Mouse (Mus musculus): Measurements from ENCODE around the gene Ppm1h. TPM values are rescaled to one million over a fixed set of nuclear protein-coding genes. Genes with fewer than 3 reads are reported as not detected.

Ppm1h gene
- polyA plus RNA-seq, 1 experiment from 2014 or later: 10.4 TPM

DNA sequence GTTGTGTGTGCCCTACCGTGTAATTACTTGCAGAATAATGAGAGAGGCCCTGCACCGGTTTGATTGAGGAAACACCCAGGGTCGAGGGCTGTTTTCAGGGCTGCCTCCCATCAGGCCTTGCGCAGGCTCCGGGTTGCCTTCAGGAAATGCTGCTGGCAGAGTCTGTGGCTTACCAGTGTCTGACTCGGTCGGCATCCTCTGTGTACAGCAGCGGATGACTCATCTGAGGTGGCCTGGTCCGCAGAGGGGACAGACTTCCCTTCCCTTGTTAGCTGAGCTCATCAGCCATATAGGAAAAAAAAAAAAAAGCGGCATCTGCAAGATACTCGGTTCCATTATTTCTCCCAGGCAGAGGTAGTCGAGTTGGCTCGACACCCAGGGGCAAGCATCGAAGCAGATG, 136.5 kb downstream of the Ppm1h start:
- no peaks in the 10 kb centered on the region for H3K4me1 ChIP-seq (ENCODE audit: insufficient read depth, low read depth, low read length)
- no peaks in the 10 kb centered on the region for H3K9me3 ChIP-seq (ENCODE audit: low read length)
- 0 out of 2 replicates have a peak overlapping the region, but pooled peaks have one; percentile 23 for H3K27ac ChIP-seq (ENCODE audit: low read length)
- 49% methylated on average over 14 of the region's 14 CpGs for WGBS
- ATAC-seq (peak; percentile 95), DNase-seq (ENCODE audit: low spot score) (peak; percentile 79)
- H3K4me2 ChIP-seq (replicated peaks; ENCODE audit: low read depth, low read length): no peak overlapping the region
- no peaks in the 10 kb centered on the region for H3K27me3 ChIP-seq (replicated peaks; ENCODE audit: insufficient read depth, low read length)
- no peaks in the 10 kb centered on the region for H3K36me3 ChIP-seq (ENCODE audit: insufficient read depth, low read length)
- H3K9ac ChIP-seq (replicated peaks; ENCODE audit: low read depth): no peak overlapping the region
- H3K4me3 ChIP-seq (ENCODE audit: low read depth, low read length): no peak overlapping the region
- TF ChIP-seq CTCF (IDR thresholded peaks at IDR 0.05) (no peak), EP300 (IDR thresholded peaks at IDR 0.05) (0 out of 2 replicates have a peak, but pooled peaks have one; percentile 31)

DNA sequence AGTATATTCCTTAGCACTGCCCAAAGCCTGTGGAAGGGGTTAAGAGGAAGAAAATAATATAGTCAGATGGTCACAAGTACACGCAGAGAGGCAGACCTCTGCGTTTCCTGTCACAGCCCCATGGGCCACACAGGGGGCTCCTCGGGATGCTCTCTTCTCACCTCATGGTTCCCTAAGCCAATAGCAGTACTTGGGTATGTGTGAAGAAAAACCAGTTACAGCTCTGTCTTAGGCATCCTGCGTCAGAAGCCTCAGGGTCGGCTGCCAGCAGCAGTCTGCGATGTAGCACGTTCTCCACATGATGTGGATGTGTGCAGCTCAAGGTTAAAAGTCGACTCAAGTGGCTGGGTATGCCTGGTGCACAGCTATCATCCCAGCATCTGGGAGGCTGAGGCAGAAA, 139.2 kb downstream of the Ppm1h start:
- no peak overlapping the region for H3K4me2 ChIP-seq (replicated peaks; ENCODE audit: low read depth, low read length)
- DNase-seq (ENCODE audit: low spot score): no peak
- no peaks in the 10 kb centered on the region for H3K36me3 ChIP-seq (ENCODE audit: insufficient read depth, low read length)
- no peak for ATAC-seq
- H3K4me3 ChIP-seq (ENCODE audit: low read depth, low read length): no peak overlapping the region
- H3K27me3 ChIP-seq (replicated peaks; ENCODE audit: insufficient read depth, low read length): no peaks in the 10 kb centered on the region
- no peak overlapping the region for H3K27ac ChIP-seq (ENCODE audit: low read length)
- H3K9ac ChIP-seq (replicated peaks; ENCODE audit: low read depth): no peak overlapping the region
- TF ChIP-seq EP300 (IDR thresholded peaks at IDR 0.05) (no peak), CTCF (IDR thresholded peaks at IDR 0.05) (no peak)
- no peaks in the 10 kb centered on the region for H3K9me3 ChIP-seq (ENCODE audit: low read length)
- H3K4me1 ChIP-seq (ENCODE audit: insufficient read depth, low read depth, low read length): no peaks in the 10 kb centered on the region
- 74% methylated on average over 8 of the region's 8 CpGs for WGBS

DNA sequence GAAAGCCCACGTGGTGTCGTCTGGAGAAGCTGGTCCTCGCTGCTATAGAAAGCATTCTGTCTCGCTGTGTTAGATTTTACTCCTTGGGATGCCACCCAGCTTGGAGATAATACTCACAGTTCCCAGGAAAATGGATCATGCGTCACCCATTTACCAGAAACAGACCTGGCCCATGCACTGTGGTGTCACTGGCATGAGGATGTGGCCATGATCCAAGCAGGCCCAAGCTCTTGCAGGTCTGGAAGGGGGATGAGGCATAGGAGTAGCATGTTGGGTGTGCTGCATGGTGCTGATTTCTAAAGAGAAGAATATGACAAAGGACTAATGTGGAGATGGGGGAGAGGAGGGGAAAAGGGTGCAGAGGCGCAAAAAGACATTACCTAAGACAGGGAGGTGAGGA, 141.2 kb downstream of the Ppm1h start:
- Histone ChIP-seq H3K9ac (replicated peaks; ENCODE audit: low read depth) (no peak overlapping the region), H3K36me3 (ENCODE audit: insufficient read depth, low read length) (no peaks in the 10 kb centered on the region), H3K9me3 (ENCODE audit: low read length) (no peaks in the 10 kb centered on the region), H3K4me3 (ENCODE audit: low read depth, low read length) (no peak overlapping the region), H3K27ac (ENCODE audit: low read length) (no peak overlapping the region), H3K4me2 (replicated peaks; ENCODE audit: low read depth, low read length) (no peak overlapping the region), H3K27me3 (replicated peaks; ENCODE audit: insufficient read depth, low read length) (no peaks in the 10 kb centered on the region), H3K4me1 (ENCODE audit: insufficient read depth, low read depth, low read length) (no peaks in the 10 kb centered on the region)
- no peak for TF ChIP-seq EP300 (IDR thresholded peaks at IDR 0.05)
- no peak for TF ChIP-seq CTCF (IDR thresholded peaks at IDR 0.05)
- WGBS: 97% methylated on average over 6 of the region's 6 CpGs
- DNase-seq (ENCODE audit: low spot score): no peak
- ATAC-seq: no peak

DNA sequence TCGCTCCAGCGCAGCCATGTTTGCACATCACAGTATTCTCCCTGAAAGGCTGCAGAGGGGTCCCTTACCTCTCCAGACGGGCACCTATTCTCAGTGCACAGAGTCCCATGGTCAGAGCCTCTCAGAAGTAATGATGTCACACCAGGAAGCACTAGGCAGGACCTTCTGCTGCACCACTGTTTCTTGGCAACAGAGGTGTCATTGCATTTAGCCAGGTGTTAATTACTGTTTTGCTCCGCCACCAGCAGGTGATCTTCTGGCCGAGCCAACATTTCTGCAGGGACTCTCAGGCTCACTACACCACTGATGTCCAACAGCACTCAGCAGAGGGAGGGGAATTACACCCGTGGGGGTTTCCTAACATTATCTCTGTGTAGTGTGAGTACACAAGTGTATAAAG, 143.0 kb downstream of the Ppm1h start:
- 74% methylated on average over 6 of the region's 6 CpGs for WGBS
- H3K9ac ChIP-seq (replicated peaks; ENCODE audit: low read depth): no peak overlapping the region
- no peak for TF ChIP-seq CTCF (IDR thresholded peaks at IDR 0.05)
- H3K9me3 ChIP-seq (ENCODE audit: low read length): no peaks in the 10 kb centered on the region
- DNase-seq (ENCODE audit: low spot score) (no peak), ATAC-seq (no peak)
- H3K36me3 ChIP-seq (ENCODE audit: insufficient read depth, low read length): no peaks in the 10 kb centered on the region
- no peaks in the 10 kb centered on the region for H3K4me1 ChIP-seq (ENCODE audit: insufficient read depth, low read depth, low read length)
- no peak overlapping the region for H3K27ac ChIP-seq (ENCODE audit: low read length)
- no peaks in the 10 kb centered on the region for H3K27me3 ChIP-seq (replicated peaks; ENCODE audit: insufficient read depth, low read length)
- no peak overlapping the region for H3K4me3 ChIP-seq (ENCODE audit: low read depth, low read length)
- H3K4me2 ChIP-seq (replicated peaks; ENCODE audit: low read depth, low read length): no peak overlapping the region

DNA sequence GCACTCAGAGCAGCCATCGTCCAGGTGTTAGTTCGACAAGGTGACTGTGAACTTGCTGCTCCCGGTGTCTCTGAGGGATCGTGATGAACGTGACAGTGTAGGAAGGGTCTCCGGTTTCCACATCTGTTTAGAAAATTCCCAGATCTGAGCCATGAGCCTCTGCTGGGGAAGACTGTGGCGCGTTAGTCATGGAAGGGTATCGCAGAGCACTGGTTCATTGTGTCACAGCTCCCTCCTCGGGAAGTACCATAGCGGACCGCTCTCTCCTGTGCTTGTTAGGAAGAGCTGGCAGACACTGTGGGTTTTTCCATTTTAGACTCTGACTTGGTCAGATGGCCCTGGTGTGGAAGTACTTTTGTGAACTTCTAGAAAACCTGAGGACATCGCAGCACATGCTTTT, 145.1 kb downstream of the Ppm1h start:
- WGBS: 67% methylated on average over 13 of the region's 13 CpGs
- DNase-seq (ENCODE audit: low spot score): no peak

DNA sequence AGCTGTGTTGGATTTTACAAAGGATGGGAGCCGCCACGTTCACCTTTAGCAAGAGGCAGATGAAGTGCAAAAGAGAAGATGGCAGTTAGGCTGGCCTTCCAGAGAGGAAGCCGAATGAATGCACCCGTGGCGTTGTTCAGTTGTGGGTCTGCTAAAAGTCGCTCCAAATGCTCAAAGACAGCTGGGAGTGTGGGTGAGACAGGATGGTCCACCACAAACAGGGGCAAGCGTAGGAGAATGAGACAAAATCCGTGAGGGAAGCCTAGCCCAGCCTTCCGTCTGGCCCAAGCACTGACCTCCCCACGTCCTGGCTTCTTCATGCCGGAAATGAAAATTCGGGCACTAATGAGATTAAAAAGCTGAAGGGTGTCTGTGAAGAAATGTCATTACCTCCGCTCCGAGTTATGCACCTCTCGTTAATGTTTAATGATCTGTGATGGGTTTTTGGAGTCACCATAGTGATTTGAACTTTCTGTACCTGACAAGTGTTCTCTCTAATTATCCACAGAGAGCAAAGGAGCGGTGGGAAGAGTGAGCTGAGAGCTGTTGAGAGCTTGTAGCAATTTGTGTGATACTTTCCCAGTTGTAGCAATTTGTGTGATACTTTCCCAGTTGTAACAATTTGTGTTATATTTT, 148.3 kb downstream of the Ppm1h start:
- Histone ChIP-seq H3K36me3 (ENCODE audit: insufficient read depth, low read length) (no peaks in the 10 kb centered on the region), H3K4me1 (ENCODE audit: insufficient read depth, low read depth, low read length) (no peaks in the 10 kb centered on the region), H3K27me3 (replicated peaks; ENCODE audit: insufficient read depth, low read length) (no peaks in the 10 kb centered on the region), H3K4me3 (ENCODE audit: low read depth, low read length) (no peak overlapping the region), H3K4me2 (replicated peaks; ENCODE audit: low read depth, low read length) (no peak overlapping the region), H3K9ac (replicated peaks; ENCODE audit: low read depth) (no peak overlapping the region), H3K9me3 (ENCODE audit: low read length) (no peaks in the 10 kb centered on the region), H3K27ac (ENCODE audit: low read length) (no peak overlapping the region)
- ATAC-seq (no peak), DNase-seq (ENCODE audit: low spot score) (no peak)
- WGBS: 67% methylated on average over 16 of the region's 16 CpGs
- TF ChIP-seq EP300 (IDR thresholded peaks at IDR 0.05): no peak
- TF ChIP-seq CTCF (IDR thresholded peaks at IDR 0.05): no peak

More for the DNA sequence above, 145.1 kb downstream of the Ppm1h start:
- H3K9ac ChIP-seq (replicated peaks; ENCODE audit: low read depth): no peak overlapping the region
- no peak for ATAC-seq
- H3K4me2 ChIP-seq (replicated peaks; ENCODE audit: low read depth, low read length): no peak overlapping the region
- no peaks in the 10 kb centered on the region for H3K36me3 ChIP-seq (ENCODE audit: insufficient read depth, low read length)
- H3K27ac ChIP-seq (ENCODE audit: low read length): no peak overlapping the region
- H3K27me3 ChIP-seq (replicated peaks; ENCODE audit: insufficient read depth, low read length): no peaks in the 10 kb centered on the region
- H3K9me3 ChIP-seq (ENCODE audit: low read length): no peaks in the 10 kb centered on the region
- H3K4me3 ChIP-seq (ENCODE audit: low read depth, low read length): no peak overlapping the region
- TF ChIP-seq EP300 (IDR thresholded peaks at IDR 0.05): no peak
- TF ChIP-seq CTCF (IDR thresholded peaks at IDR 0.05): no peak
- no peaks in the 10 kb centered on the region for H3K4me1 ChIP-seq (ENCODE audit: insufficient read depth, low read depth, low read length)

Measured in lung, postnatal 0 days (tissue).